Mouse (Mus musculus) thymus, postnatal 4 days (tissue): ENCODE results near the gene Cops3.
A peak's percentile ranks its signal among the peaks of the same experiment; 100 is the strongest.

Experiments
- DNase-seq: peaks from one replicate; pipeline ENCODE4 v3.0.0; 2021

The Cops3 gene

GRCm38 (mm10) chr11:59810480-59811158, 29.0 kb downstream of the Cops3 start:
- no peak for DNase-seq

- DNase-seq = peak; percentile 86
Observed at GRCm38 (mm10) chr11:59809670-59810474, 29.8 kb downstream of the Cops3 start, which contains the start of gene Flcn. TSS of gene Flcn (minus strand) at chr11:59810016.

- no peak for DNase-seq
Observed at GRCm38 (mm10) chr11:59809071-59809669, 30.5 kb downstream of the Cops3 start.

GRCm38 (mm10) chr11:59808170-59808960, 31.3 kb downstream of the Cops3 start:
- no peak for DNase-seq

- DNase-seq = no peak
Observed at GRCm38 (mm10) chr11:59805656-59806055, 34.0 kb downstream of the Cops3 start.

- no peak for DNase-seq
Observed at GRCm38 (mm10) chr11:59805256-59805655, 34.4 kb downstream of the Cops3 start.

- DNase-seq = no peak
Observed at GRCm38 (mm10) chr11:59804409-59805110, 35.1 kb downstream of the Cops3 start.

GRCm38 (mm10) chr11:59803516-59803915, 36.1 kb downstream of the Cops3 start:
- DNase-seq = no peak

- DNase-seq = no peak
Observed at GRCm38 (mm10) chr11:59801881-59802280, 37.8 kb downstream of the Cops3 start.

GRCm38 (mm10) chr11:59800412-59800811, 39.2 kb downstream of the Cops3 start:
- no peak for DNase-seq

GRCm38 (mm10) chr11:59793390-59793789, 46.2 kb downstream of the Cops3 start:
- no peak for DNase-seq

- no peak for DNase-seq
Observed at GRCm38 (mm10) chr11:59789311-59789710, 50.3 kb downstream of the Cops3 start.

GRCm38 (mm10) chr11:59787199-59787781, 52.3 kb downstream of the Cops3 start, which contains the start of gene Pld6:
TSS of gene Pld6 (minus strand) at chr11:59787645.
- DNase-seq = peak; percentile 79

GRCm38 (mm10) chr11:59786444-59787198, 53.0 kb downstream of the Cops3 start:
- DNase-seq = no peak

- no peak for DNase-seq
Observed at GRCm38 (mm10) chr11:59783591-59783990, 56.0 kb downstream of the Cops3 start.

- no peak for DNase-seq
Observed at GRCm38 (mm10) chr11:59782091-59782590, 57.5 kb downstream of the Cops3 start.

GRCm38 (mm10) chr11:59780241-59780640, 59.4 kb downstream of the Cops3 start:
- no peak for DNase-seq

GRCm38 (mm10) chr11:59779406-59779805, 60.2 kb downstream of the Cops3 start:
- no peak for DNase-seq

- DNase-seq = no peak
Observed at GRCm38 (mm10) chr11:59778874-59779223, 60.8 kb downstream of the Cops3 start.

- peak; percentile 94 for DNase-seq
Observed at GRCm38 (mm10) chr11:59778181-59778873, 61.3 kb downstream of the Cops3 start.
